Mouse (Mus musculus) heart, embryonic 15.5 days (tissue): ENCODE measurements around the gene Sorbs1. TPM values are rescaled to one million over a fixed set of nuclear protein-coding genes. Genes with fewer than 3 reads are reported as not detected.

Experiments
- ATAC-seq: fragments of 200-750 bp; cut with Nextera tagmentation; replicated peaks from 2 replicates; pipeline ENCODE4 v1.8.0; 2017; ENCODE audit warnings: low read depth, moderate TSS enrichment; ENCODE audit not compliant: insufficient number of reproducible peaks, insufficient read depth, low FRiP score
- H3K27ac ChIP-seq: fragments of 300-500 bp; sonication (generic); 2 replicates; pipeline ENCODE4 v1.5.1; 2015; ENCODE audit warnings: mild to moderate bottlenecking, inconsistent platforms
- H3K27me3 ChIP-seq: fragments of 300-500 bp; sonication (generic); 2 replicates; pipeline ENCODE4 v1.6.1; 2015; ENCODE audit warnings: inconsistent platforms
- H3K36me3 ChIP-seq: fragments of 300-500 bp; sonication (generic); 2 replicates; pipeline ENCODE4 v1.6.1; 2015; ENCODE audit warnings: mild to moderate bottlenecking, inconsistent platforms
- H3K4me1 ChIP-seq: fragments of 300-500 bp; sonication (generic); replicated peaks from 2 replicates; pipeline ENCODE4 v1.6.1; 2015; ENCODE audit warnings: inconsistent platforms
- H3K4me2 ChIP-seq: fragments of 300-500 bp; sonication (generic); 2 replicates; pipeline ENCODE4 v1.6.1; 2015; ENCODE audit warnings: inconsistent platforms, mild to moderate bottlenecking, moderate library complexity
- H3K4me3 ChIP-seq: fragments of 300-500 bp; sonication (generic); 2 replicates; pipeline ENCODE4 v1.5.1; 2015; ENCODE audit warnings: mild to moderate bottlenecking, inconsistent platforms
- H3K9ac ChIP-seq: fragments of 300-500 bp; sonication (generic); 2 replicates; pipeline ENCODE4 v1.6.1; 2015; ENCODE audit warnings: mild to moderate bottlenecking, inconsistent platforms
- H3K9me3 ChIP-seq: fragments of 300-500 bp; sonication (generic); replicated peaks from 2 replicates; pipeline ENCODE4 v1.6.1; 2016; ENCODE audit warnings: inconsistent platforms
- WGBS: fragments of 180-500 bp; shearing (Covaris S2); methylation state at CpG from one replicate; pipeline ENCODE4 v1.1.7; 2015; ENCODE audit warnings: mixed read lengths; 5-methylcytosine and 5-hydroxymethylcytosine counted together
- polyA plus RNA-seq: library from polyadenylated mRNA; unstranded; fragments of >200 nt; fragmentation: Nextera tagmentation; extraction: Ambion mirVana; gene quantifications from 2 replicates; pipeline ENCODE4 v1.2.1, GENCODE M21; 2015

Gene Sorbs1
- polyA plus RNA-seq, 1 experiment from 2014 or later = 126 TPM

DNA sequence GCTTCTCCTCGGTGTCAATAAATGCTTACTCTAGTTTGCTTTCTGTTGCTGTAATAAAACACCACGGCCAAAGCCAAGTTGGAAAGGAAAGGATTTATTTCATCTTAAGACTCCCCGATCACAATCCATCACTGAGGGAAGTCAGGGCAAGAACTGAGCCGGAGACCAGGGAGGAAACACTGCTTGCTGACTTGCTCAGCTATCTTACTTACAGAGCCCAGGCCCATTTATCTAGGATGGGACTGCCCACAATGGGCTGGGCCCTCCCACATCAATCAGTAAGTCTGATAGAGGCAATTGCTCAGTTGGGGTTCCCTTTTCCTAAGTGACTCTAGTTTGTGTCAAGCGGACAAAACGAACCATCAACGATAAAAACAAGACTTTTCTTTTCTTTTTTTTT, 29.2 kb upstream of the Sorbs1 start:
- Histone ChIP-seq H3K27me3 (no peaks in the 10 kb centered on the region), H3K4me2 (no peak overlapping the region), H3K9ac (no peak overlapping the region), H3K4me3 (no peak overlapping the region), H3K27ac (no peak overlapping the region), H3K9me3 (no peaks in the 10 kb centered on the region), H3K4me1 (no peaks in the 10 kb centered on the region), H3K36me3 (no peaks in the 10 kb centered on the region)
- no peak for ATAC-seq
- WGBS = 72% methylated on average over 7 of the region's 7 CpGs

DNA sequence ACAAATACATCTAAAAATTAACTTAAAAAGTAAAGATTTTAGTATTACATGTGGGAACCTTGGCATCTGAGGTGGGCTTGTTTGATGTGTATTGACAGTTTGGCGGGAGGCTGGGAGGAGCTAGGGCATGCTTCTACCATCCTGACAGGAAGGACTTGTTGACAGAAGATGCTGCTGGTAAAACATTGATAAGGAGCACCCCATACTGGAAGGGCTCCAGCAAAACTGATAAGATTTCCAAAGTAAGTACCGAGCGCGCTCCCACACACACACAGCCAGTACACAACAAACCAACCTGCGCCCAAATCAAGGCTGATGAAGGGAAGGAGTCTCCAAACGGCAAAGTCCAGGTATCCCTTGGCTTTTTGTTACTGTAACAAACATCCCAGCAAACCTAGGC, 22.9 kb upstream of the Sorbs1 start:
- H3K4me2 ChIP-seq = no peak overlapping the region
- H3K4me1 ChIP-seq = no peaks in the 10 kb centered on the region
- H3K36me3 ChIP-seq = no peaks in the 10 kb centered on the region
- no peak overlapping the region for H3K9ac ChIP-seq
- H3K4me3 ChIP-seq = no peak overlapping the region
- no peaks in the 10 kb centered on the region for H3K27me3 ChIP-seq
- WGBS = 39% methylated on average over 6 of the region's 6 CpGs
- no peaks in the 10 kb centered on the region for H3K9me3 ChIP-seq
- H3K27ac ChIP-seq = no peak overlapping the region
- no peak for ATAC-seq

DNA sequence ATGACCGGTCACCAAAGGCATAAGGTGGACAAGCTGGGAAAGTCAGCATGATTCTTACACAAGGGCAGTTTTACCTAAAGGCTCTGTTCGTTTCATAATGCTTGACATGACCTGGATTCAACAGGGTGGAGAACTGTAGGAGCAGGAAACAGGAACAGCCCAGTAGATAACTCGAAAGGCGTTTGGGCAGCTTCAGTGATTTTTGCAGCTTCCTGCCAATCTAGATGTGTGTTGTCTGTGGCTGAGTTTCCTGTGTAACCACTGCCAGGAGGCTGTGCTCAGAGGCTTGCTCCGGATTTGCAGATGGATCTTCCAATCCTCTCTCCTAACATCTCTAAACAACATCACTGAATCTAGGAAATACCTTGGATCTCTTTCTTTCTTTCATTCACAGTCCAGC, 18.9 kb upstream of the Sorbs1 start:
- no peaks in the 10 kb centered on the region for H3K9me3 ChIP-seq
- H3K9ac ChIP-seq = no peak overlapping the region
- H3K27me3 ChIP-seq = no peaks in the 10 kb centered on the region
- no peaks in the 10 kb centered on the region for H3K4me1 ChIP-seq
- ATAC-seq = no peak
- H3K4me3 ChIP-seq = no peak overlapping the region
- no peaks in the 10 kb centered on the region for H3K36me3 ChIP-seq
- WGBS = 65% methylated on average over 5 of the region's 5 CpGs
- H3K4me2 ChIP-seq = no peak overlapping the region
- H3K27ac ChIP-seq = no peak overlapping the region

DNA sequence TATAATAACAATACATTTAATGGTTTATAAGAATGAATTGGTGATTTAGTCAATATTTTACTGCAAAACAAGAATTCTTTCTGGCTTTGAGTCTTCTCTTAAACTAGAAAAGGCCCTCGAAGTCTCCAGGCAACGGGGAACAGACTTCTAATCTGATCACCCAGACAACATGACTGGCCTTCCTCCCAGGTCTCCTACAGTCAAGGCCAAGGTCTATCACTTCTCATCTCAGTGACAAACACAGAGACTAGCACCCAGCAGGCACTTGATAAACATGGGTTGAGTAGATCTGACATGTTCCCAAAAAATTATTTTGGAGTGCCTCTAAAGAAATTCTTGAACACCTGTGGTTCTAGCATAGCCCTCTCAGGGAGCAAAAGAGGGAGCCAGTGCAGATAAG, 16.7 kb upstream of the Sorbs1 start:
- 65% methylated on average over 2 of the region's 2 CpGs for WGBS
- no peak for ATAC-seq

DNA sequence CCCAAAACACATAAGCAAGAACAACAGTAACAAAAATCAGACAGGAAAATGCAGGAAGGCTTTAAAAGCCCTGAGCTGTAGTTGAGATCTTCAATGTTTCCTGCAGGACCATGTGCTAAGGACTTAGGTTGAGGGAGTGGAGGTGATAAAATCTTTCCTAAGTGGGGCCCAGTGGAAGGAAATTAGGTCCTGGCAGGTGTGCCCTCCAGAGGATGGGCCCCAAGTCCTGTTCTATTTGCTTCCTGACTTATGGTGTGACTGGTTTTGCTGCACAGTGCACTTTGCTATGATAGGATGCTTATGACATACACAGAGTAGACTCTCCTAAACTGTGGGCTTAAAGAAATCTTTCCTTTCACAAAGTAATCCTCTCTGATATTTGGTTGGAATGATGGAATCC, 14.7 kb upstream of the Sorbs1 start:
- Histone ChIP-seq H3K27ac (no peak overlapping the region), H3K27me3 (no peaks in the 10 kb centered on the region), H3K9me3 (no peaks in the 10 kb centered on the region), H3K4me2 (no peak overlapping the region), H3K4me1 (peaks cover 7% of the 10 kb centered on the region), H3K9ac (no peak overlapping the region), H3K36me3 (no peaks in the 10 kb centered on the region), H3K4me3 (no peak overlapping the region)
- ATAC-seq = no peak

More for the DNA sequence above, 16.7 kb upstream of the Sorbs1 start:
- H3K9ac ChIP-seq = no peak overlapping the region
- no peaks in the 10 kb centered on the region for H3K9me3 ChIP-seq
- no peaks in the 10 kb centered on the region for H3K27me3 ChIP-seq
- H3K27ac ChIP-seq = no peak overlapping the region
- no peak overlapping the region for H3K4me3 ChIP-seq
- peaks cover 7% of the 10 kb centered on the region for H3K4me1 ChIP-seq
- no peaks in the 10 kb centered on the region for H3K36me3 ChIP-seq
- H3K4me2 ChIP-seq = no peak overlapping the region

DNA sequence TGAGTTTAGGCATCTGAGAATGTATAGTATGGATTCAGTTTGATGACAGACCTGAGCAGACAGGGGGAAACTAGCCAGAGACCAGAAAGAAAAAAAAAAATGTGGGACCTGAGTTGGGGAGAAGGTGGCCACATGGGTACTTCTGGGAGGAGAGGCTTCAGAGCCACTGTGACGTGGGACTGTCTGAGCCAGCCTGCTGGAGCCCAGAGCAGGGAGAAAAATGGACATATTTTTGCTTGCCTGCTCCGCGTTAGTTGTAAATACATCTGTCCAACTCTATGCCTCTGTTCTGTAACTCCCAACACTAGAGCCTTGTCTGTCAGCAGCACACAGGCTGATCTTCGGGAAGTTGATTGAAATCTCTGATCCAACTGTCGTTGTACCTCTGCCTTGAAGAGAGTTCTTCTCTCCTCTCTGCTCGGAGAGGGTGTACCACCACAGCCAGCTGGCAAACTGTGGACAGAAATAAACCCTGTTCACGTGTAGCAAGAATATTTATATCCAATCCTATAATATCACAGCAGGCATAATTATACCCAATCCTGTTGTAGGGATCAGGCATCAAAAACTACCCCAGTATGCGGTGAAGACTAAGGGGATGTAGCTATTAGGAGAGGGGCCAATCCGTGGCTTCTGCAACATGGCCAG, 12.9 kb upstream of the Sorbs1 start:
- H3K4me1 ChIP-seq = peaks cover 7% of the 10 kb centered on the region
- WGBS = 54% methylated on average over 9 of the region's 9 CpGs
- H3K9me3 ChIP-seq = no peaks in the 10 kb centered on the region
- H3K36me3 ChIP-seq = no peaks in the 10 kb centered on the region
- H3K9ac ChIP-seq = no peak overlapping the region
- no peak for ATAC-seq
- H3K27ac ChIP-seq = peak overlapping the region; percentile 5; the same call in 1 of the 2 replicates
- H3K4me3 ChIP-seq = no peak overlapping the region
- H3K27me3 ChIP-seq = no peaks in the 10 kb centered on the region
- peak overlapping the region; percentile 27 for H3K4me2 ChIP-seq

DNA sequence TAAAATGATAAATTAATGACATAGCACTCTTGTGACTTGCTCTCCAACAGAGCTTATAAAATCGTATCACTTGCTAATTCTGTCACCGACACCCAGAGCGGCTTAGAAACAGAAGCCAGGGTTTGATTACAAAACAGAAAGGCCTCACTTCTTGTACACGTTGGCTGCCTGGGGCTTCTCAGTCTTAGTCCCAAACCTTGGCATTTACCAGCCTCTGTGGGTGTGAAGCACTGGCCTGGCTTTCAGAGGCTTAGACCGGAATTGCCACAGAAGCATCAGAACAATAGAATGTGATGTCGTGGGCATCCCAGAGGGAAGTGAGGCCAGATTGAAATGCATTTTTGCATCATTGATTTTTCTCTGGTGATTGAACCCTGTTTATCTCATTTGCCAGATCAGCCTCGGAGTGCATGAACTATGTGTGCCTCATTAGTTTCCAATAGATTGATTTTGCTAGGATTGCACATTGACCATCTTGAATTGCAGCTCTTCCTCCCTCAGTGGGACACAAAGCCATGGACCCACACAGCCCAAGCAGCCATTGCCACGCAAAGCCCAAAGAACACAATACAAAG, 9.9 kb upstream of the Sorbs1 start:
- 70% methylated on average over 8 of the region's 8 CpGs for WGBS
- H3K36me3 ChIP-seq = no peaks in the 10 kb centered on the region
- no peak for ATAC-seq
- H3K4me1 ChIP-seq = peaks cover 15% of the 10 kb centered on the region
- H3K4me3 ChIP-seq = no peak overlapping the region
- no peaks in the 10 kb centered on the region for H3K9me3 ChIP-seq
- no peak overlapping the region for H3K4me2 ChIP-seq
- no peak overlapping the region for H3K9ac ChIP-seq
- no peaks in the 10 kb centered on the region for H3K27me3 ChIP-seq
- no peak overlapping the region for H3K27ac ChIP-seq

DNA sequence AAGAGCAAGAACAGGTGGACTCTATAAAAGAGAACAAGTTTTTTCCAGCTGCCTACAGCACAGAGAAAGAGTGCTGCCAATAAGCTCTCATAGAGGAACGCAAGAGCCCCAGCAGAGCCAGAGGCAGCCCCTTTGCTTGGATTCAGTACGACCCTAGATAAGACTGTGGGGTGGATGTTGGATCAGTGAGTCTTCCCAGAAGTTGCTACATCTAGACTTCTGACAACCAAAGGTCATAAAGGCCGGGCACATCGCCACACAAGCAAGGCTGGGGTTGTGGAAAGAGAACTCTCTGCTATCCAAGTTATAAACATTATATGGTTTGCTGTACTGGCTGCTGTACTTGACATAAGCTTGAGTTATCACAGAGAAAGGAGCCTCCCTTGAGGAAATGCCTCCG, 6.8 kb upstream of the Sorbs1 start:
- ATAC-seq = no peak
- WGBS = 62% methylated on average over 5 of the region's 5 CpGs
- Histone ChIP-seq H3K9me3 (no peaks in the 10 kb centered on the region), H3K36me3 (no peaks in the 10 kb centered on the region), H3K4me2 (no peak overlapping the region), H3K4me1 (peaks cover 8% of the 10 kb centered on the region; the same call in 1 of the 2 replicates), H3K27me3 (no peaks in the 10 kb centered on the region), H3K4me3 (no peak overlapping the region), H3K27ac (no peak overlapping the region), H3K9ac (no peak overlapping the region)

DNA sequence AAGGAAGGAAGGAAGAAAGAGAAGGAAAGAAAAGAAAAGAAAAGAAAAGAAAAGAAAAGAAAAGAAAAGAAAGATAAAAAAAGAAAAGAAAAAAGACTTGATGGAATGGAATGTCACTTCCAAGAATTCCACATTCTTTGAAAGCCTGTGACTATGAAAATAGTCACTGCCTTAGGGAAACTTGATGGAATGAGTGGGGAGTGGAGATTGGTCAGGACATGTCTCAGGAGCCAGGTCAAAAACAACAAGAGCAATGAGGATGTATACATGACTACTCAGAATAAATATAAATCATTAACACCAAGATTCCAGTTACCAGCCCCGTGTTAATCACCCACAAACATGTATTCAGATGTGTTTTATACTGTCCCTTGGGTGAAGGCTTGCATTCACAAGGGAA, 5.1 kb upstream of the Sorbs1 start:
- ATAC-seq = no peak
- no peak overlapping the region for H3K4me3 ChIP-seq
- no peak overlapping the region for H3K9ac ChIP-seq
- H3K4me1 ChIP-seq = peaks cover 10% of the 10 kb centered on the region; the same call in 1 of the 2 replicates
- H3K4me2 ChIP-seq = no peak overlapping the region
- H3K36me3 ChIP-seq = no peaks in the 10 kb centered on the region
- H3K27me3 ChIP-seq = no peaks in the 10 kb centered on the region
- 72% methylated on average over 1 of the region's 1 CpGs for whole genome bisulfite sequencing
- no peaks in the 10 kb centered on the region for H3K9me3 ChIP-seq
- H3K27ac ChIP-seq = no peak overlapping the region

DNA sequence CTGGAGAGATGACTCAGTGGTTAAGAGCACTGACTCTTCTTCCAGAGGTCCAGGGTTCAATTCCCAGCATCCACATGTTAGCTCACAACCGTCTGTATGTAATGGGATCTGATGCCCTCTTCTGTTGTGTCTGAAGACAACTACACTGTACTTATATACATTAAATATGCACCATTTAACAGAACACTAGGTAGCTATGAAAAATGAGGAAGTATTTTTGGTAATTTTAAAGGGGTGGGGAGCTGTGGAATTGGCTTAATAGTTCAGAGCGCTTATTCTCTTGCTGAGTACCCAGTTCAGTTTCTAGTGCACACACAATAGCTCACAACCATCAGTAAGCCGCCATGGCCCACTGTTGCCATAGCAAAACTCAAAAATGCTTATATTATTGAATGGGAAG, 2.0 kb upstream of the Sorbs1 start:
- no peak overlapping the region for H3K4me2 ChIP-seq
- H3K4me1 ChIP-seq = peaks cover 24% of the 10 kb centered on the region
- H3K27ac ChIP-seq = no peak overlapping the region
- no peak for ATAC-seq
- no peaks in the 10 kb centered on the region for H3K36me3 ChIP-seq
- H3K9me3 ChIP-seq = no peaks in the 10 kb centered on the region
- WGBS = 88% methylated on average over 3 of the region's 3 CpGs
- no peaks in the 10 kb centered on the region for H3K27me3 ChIP-seq
- no peak overlapping the region for H3K4me3 ChIP-seq
- H3K9ac ChIP-seq = no peak overlapping the region

DNA sequence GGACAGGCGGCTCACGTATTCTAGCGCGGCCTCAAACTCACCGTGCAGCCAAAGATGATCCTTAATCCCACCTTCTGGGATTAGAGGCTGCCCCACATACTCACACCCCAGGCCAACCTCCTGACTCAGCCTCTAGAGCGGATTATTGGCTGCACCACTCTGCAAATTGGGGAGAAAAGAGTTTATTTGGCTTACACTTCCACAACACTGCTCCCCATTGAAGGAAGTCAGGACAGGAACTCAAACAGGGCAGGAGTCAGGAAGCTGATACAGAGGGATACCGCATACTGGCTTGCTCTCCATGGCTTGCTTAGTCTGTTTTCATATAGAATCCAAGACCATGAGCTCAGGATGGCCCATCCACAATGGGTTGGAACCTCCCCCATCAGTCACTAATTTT, 797 bp upstream of the Sorbs1 start:
- no peak for ATAC-seq
- Histone ChIP-seq H3K9ac (no peak overlapping the region), H3K4me1 (peaks cover 27% of the 10 kb centered on the region), H3K4me2 (no peak overlapping the region), H3K27ac (no peak overlapping the region), H3K9me3 (no peaks in the 10 kb centered on the region), H3K4me3 (no peak overlapping the region), H3K36me3 (no peaks in the 10 kb centered on the region), H3K27me3 (no peaks in the 10 kb centered on the region)
- 72% methylated on average over 7 of the region's 7 CpGs for WGBS
